Mouse (Mus musculus) urinary bladder, adult 18-20 months (tissue): ENCODE measurements around the gene Nanos3.

Experiments
- DNase-seq, 2 experiments: peaks; one replicate each; pipeline ENCODE4 v3.0.0; 2022; ENCODE audit warnings: low spot score in 2 of 2, mixed read lengths in 2 of 2

Nanos3 gene

GRCm38 (mm10) chr8:84183261-84184084 lies 1.5 kb downstream of the Nanos3 start:
- no peak for DNase-seq

- DNase-seq = no peak
These were observed 2.2 kb downstream of the Nanos3 start for GRCm38 (mm10) chr8:84182833-84183232.

GRCm38 (mm10) chr8:84180530-84181190 lies 4.4 kb downstream of the Nanos3 start:
- DNase-seq = no peak

- no peak for DNase-seq
These were observed 5.1 kb downstream of the Nanos3 start for GRCm38 (mm10) chr8:84179946-84180345.

- no peak for DNase-seq
These were observed 6.4 kb downstream of the Nanos3 start for GRCm38 (mm10) chr8:84178592-84178991.

- DNase-seq = no peak
These were observed 7.6 kb downstream of the Nanos3 start for GRCm38 (mm10) chr8:84177405-84177804.

GRCm38 (mm10) chr8:84176560-84176959 lies 8.5 kb downstream of the Nanos3 start:
- no peak for DNase-seq

- DNase-seq = no peak
These were observed 11.2 kb downstream of the Nanos3 start for GRCm38 (mm10) chr8:84173861-84174260.

- no peak for DNase-seq
These were observed 14.9 kb downstream of the Nanos3 start for GRCm38 (mm10) chr8:84170096-84170495.

GRCm38 (mm10) chr8:84167696-84168095 lies 17.3 kb downstream of the Nanos3 start:
- no peak for DNase-seq

GRCm38 (mm10) chr8:84157620-84158019 lies 27.4 kb downstream of the Nanos3 start:
- DNase-seq = no peak

- no peak for DNase-seq
These were observed 35.8 kb downstream of the Nanos3 start for GRCm38 (mm10) chr8:84149181-84149580.

- no peak for DNase-seq
These were observed 36.5 kb downstream of the Nanos3 start for GRCm38 (mm10) chr8:84148531-84148850.

GRCm38 (mm10) chr8:84147769-84148530 lies 37.1 kb downstream of the Nanos3 start, which contains the start of the genes Cc2d1a and 4930432K21Rik:
Cc2d1a (minus strand) TSS chr8:84147936.
4930432K21Rik (plus strand) TSS chr8:84148025.
- DNase-seq = peak; percentile 85 to 93

- DNase-seq = peak in 1 of 2 experiments; percentile 45
These were observed 37.7 kb downstream of the Nanos3 start for GRCm38 (mm10) chr8:84147324-84147766.

GRCm38 (mm10) chr8:84144636-84145245 lies 40.3 kb downstream of the Nanos3 start:
- DNase-seq = no peak

GRCm38 (mm10) chr8:84140838-84141237 lies 44.2 kb downstream of the Nanos3 start:
- no peak for DNase-seq

GRCm38 (mm10) chr8:84137848-84138247 lies 47.2 kb downstream of the Nanos3 start:
- no peak for DNase-seq

- DNase-seq = no peak
These were observed 52.8 kb downstream of the Nanos3 start for GRCm38 (mm10) chr8:84132225-84132624.

GRCm38 (mm10) chr8:84130806-84131205 lies 54.2 kb downstream of the Nanos3 start:
- no peak for DNase-seq

- no peak for DNase-seq
These were observed 56.7 kb downstream of the Nanos3 start for GRCm38 (mm10) chr8:84128277-84128676.
